Mouse (Mus musculus) erythroblast, embryonic 14.5 days (primary cell): ENCODE measurements around the gene E330009J07Rik.

Experiments
- GATA1 ChIP-seq: IDR thresholded peaks from 2 replicates; pipeline ENCODE4 v1.6.1; 2012; ENCODE audit warnings: low read length, inconsistent platforms, mixed read lengths
- TAL1 ChIP-seq: IDR thresholded peaks from 3 replicates; pipeline ENCODE4 v1.6.1; 2012; ENCODE audit warnings: low read length, inconsistent platforms, mixed read lengths

- TF ChIP-seq GATA1 (no peak), TAL1 (no peak)
Observed at GRCm38 (mm10) chr6:40403640-40404285, 32.2 kb downstream of the E330009J07Rik start.
